Mouse (Mus musculus): Measurements from ENCODE around the gene Jak3.

DNA sequence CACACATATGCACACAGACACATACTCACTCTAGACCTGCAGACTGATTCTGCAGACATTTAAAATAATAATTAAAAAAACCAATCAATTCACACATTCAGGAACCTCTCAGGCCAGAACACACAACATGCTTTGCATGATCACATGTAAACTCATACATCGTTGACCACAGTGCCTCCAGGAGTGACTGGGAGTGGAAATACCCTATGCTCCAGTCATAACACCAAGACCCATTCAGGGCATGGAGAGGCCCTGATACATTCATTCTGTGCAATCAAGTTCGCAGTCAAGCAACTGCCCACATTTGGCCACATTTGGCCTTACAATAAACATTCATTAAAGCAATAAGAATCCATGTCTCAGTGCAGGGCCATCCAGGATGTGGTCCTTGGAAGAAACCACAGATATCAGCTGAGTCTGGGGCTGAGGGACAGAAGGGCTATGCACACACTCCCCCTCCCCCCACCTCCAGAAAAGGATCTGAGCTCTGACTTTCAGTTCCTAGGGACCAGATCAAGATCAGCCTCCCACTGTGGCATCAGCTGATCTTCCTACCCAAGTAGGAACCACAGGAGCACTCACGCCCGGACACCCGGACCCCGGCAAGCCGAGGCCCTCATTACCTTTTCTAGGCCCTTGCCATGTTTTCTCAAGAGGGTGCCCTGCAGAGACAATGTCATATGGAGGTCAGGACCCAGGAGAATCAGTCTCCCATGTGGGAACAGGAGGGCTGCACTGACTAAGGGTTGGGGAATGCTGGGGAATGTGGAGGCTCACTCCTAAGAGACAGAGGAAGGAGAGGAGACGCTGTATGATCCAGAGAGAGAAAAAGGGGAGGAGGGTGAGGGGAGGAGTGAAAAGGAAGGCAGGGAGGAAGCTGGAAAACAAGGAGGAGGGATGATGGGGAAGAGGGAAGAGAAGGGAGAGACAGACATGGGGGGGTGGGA, 38.7 kb upstream of the Jak3 start:
- TF ChIP-seq CTCF (IDR thresholded peaks at IDR 0.05; ENCODE audit: extremely low read depth, insufficient read depth, insufficient read length, insufficient replicate concordance) (no peak), POLR2A (IDR thresholded peaks at IDR 0.05; ENCODE audit: low read depth, low read length) (no peak)

All from spleen, adult 2 months (tissue).